Mouse (Mus musculus): ENCODE measurements at regions not wholly inside any gene's neighbourhood (a gene's known extent, or its start where the extent isn't known, plus 50 kb on each side); places are given as distances from the start of the nearest gene placed in this dataset.

GRCm38 (mm10) chr9:101473074-101473461 lies 221.5 kb upstream of the Ppp2r3a start:
- no peaks in the 10 kb centered on the region for H3K36me3 ChIP-seq (ENCODE audit: control insufficient read depth in 1 of 2, insufficient read depth in 2 of 2, low read length in 2 of 2)

GRCm38 (mm10) chr9:101472101-101473073 lies 220.8 kb upstream of the Ppp2r3a start:
- Histone ChIP-seq H3K4me1 (ENCODE audit: control insufficient read depth in 1 of 2, insufficient read depth in 2 of 2, low read length in 2 of 2) (no peaks in the 10 kb centered on the region), H3K4me3 (ENCODE audit: control insufficient read depth in 1 of 2, insufficient read depth in 1 of 2, low read depth in 2 of 2, low read length in 2 of 2) (no peak overlapping the region), H3K79me2 (ENCODE audit: control insufficient read depth, insufficient read depth, low read length, poor library complexity) (no peaks in the 10 kb centered on the region), H3K9ac (ENCODE audit: control insufficient read depth, low read depth, low read length, poor library complexity, severe bottlenecking) (no peak overlapping the region), H3K9me3 (replicated peaks; ENCODE audit: insufficient read depth, low read length) (no peaks in the 10 kb centered on the region), H3K27ac (ENCODE audit: control insufficient read depth, low read depth, low read length) (no peak overlapping the region), H3K27me3 (ENCODE audit: control insufficient read depth in 1 of 2, insufficient read depth in 2 of 2, low read length in 2 of 2) (no peaks in the 10 kb centered on the region), H3K36me3 (ENCODE audit: control insufficient read depth in 1 of 2, insufficient read depth in 2 of 2, low read length in 2 of 2) (no peaks in the 10 kb centered on the region)
- DNase-seq (ENCODE audit: low read depth, low spot score): no peak
- TF ChIP-seq ZC3H11A (IDR thresholded peaks at IDR 0.05; ENCODE audit: low read depth, low read length): no peak

More at GRCm38 (mm10) chr9:101473074-101473461, 221.5 kb upstream of the Ppp2r3a start:
- H3K4me1 ChIP-seq (ENCODE audit: control insufficient read depth in 1 of 2, insufficient read depth in 2 of 2, low read length in 2 of 2): no peaks in the 10 kb centered on the region
- H3K4me3 ChIP-seq (ENCODE audit: control insufficient read depth in 1 of 2, insufficient read depth in 1 of 2, low read depth in 2 of 2, low read length in 2 of 2): no peak overlapping the region
- H3K27ac ChIP-seq (ENCODE audit: control insufficient read depth, low read depth, low read length): no peak overlapping the region
- TF ChIP-seq GATA1 (IDR thresholded peaks at IDR 0.05; ENCODE audit: low read depth, low read length) (no peak), ZC3H11A (IDR thresholded peaks at IDR 0.05; ENCODE audit: low read depth, low read length) (no peak), MYC (IDR thresholded peaks at IDR 0.05; ENCODE audit: low read depth, low read length) (no peak)
- no peak overlapping the region for H3K9ac ChIP-seq (ENCODE audit: control insufficient read depth, low read depth, low read length, poor library complexity, severe bottlenecking)
- H3K9me3 ChIP-seq (replicated peaks; ENCODE audit: insufficient read depth, low read length): no peaks in the 10 kb centered on the region
- H3K27me3 ChIP-seq (ENCODE audit: control insufficient read depth in 1 of 2, insufficient read depth in 2 of 2, low read length in 2 of 2): no peaks in the 10 kb centered on the region
- no peaks in the 10 kb centered on the region for H3K79me2 ChIP-seq (ENCODE audit: control insufficient read depth, insufficient read depth, low read length, poor library complexity)
- DNase-seq (ENCODE audit: low read depth, low spot score): no peak

GRCm38 (mm10) chr9:101471665-101472064 lies 220.1 kb upstream of the Ppp2r3a start:
- no peaks in the 10 kb centered on the region for H3K36me3 ChIP-seq (ENCODE audit: control insufficient read depth in 1 of 2, insufficient read depth in 2 of 2, low read length in 2 of 2)
- no peak overlapping the region for H3K4me3 ChIP-seq (ENCODE audit: control insufficient read depth in 1 of 2, insufficient read depth in 1 of 2, low read depth in 2 of 2, low read length in 2 of 2)
- H3K27me3 ChIP-seq (ENCODE audit: control insufficient read depth in 1 of 2, insufficient read depth in 2 of 2, low read length in 2 of 2): no peaks in the 10 kb centered on the region
- H3K27ac ChIP-seq (ENCODE audit: control insufficient read depth, low read depth, low read length): no peak overlapping the region
- H3K79me2 ChIP-seq (ENCODE audit: control insufficient read depth, insufficient read depth, low read length, poor library complexity): no peaks in the 10 kb centered on the region
- no peak for DNase-seq (ENCODE audit: low read depth, low spot score)
- H3K9me3 ChIP-seq (replicated peaks; ENCODE audit: insufficient read depth, low read length): no peaks in the 10 kb centered on the region
- no peak overlapping the region for H3K9ac ChIP-seq (ENCODE audit: control insufficient read depth, low read depth, low read length, poor library complexity, severe bottlenecking)
- no peak for TF ChIP-seq POLR2AphosphoS5 (IDR thresholded peaks at IDR 0.05; ENCODE audit: borderline replicate concordance, low read depth, low read length)
- no peak for TF ChIP-seq ZC3H11A (IDR thresholded peaks at IDR 0.05; ENCODE audit: low read depth, low read length)
- no peak for TF ChIP-seq MXI1 (IDR thresholded peaks at IDR 0.05; ENCODE audit: low read depth, low read length)
- no peak for TF ChIP-seq USF2 (IDR thresholded peaks at IDR 0.05; ENCODE audit: borderline replicate concordance in 1 of 2, insufficient read depth in 1 of 2, low read depth in 1 of 2, low read length in 2 of 2)
- TF ChIP-seq GATA1 (IDR thresholded peaks at IDR 0.05; ENCODE audit: low read depth, low read length): no peak
- TF ChIP-seq POLR2AphosphoS2 (IDR thresholded peaks at IDR 0.05; ENCODE audit: low read length): no peak
- no peak for TF ChIP-seq SMC3 (IDR thresholded peaks at IDR 0.05; ENCODE audit: low read depth, low read length)
- no peak for TF ChIP-seq ZKSCAN1 (IDR thresholded peaks at IDR 0.05; ENCODE audit: low read depth, low read length)
- no peak for TF ChIP-seq MYC (IDR thresholded peaks at IDR 0.05; ENCODE audit: low read depth, low read length)
- no peak for TF ChIP-seq TCF12 (IDR thresholded peaks at IDR 0.05; ENCODE audit: low read depth, low read length)
- no peaks in the 10 kb centered on the region for H3K4me1 ChIP-seq (ENCODE audit: control insufficient read depth in 1 of 2, insufficient read depth in 2 of 2, low read length in 2 of 2)

Measured in MEL (cell line).